Mouse (Mus musculus): ENCODE measurements around the gene Tdp1. TPM values are rescaled to one million over a fixed set of nuclear protein-coding genes. Genes with fewer than 3 reads are reported as not detected.
A peak's percentile ranks its signal among the peaks of the same experiment; 100 is the strongest.

Tdp1 gene
- polyA plus RNA-seq, 1 experiment from 2014 or later: 36.9 TPM

- H3K9me3 ChIP-seq (replicated peaks; ENCODE audit: control insufficient read depth, low read length): no peaks in the 10 kb centered on the region
- ATAC-seq (replicated peaks; ENCODE audit: insufficient number of reproducible peaks, low FRiP score, low TSS enrichment): no peak
Observed at GRCm38 (mm10) chr12:99958068-99959060, 74.0 kb downstream of the Tdp1 start.

GRCm38 (mm10) chr12:99959291-99959690 is 75.0 kb downstream of the Tdp1 start:
- Histone ChIP-seq H3K36me3 (ENCODE audit: control insufficient read depth, insufficient read depth, low read length) (peaks cover 2% of the 10 kb centered on the region; the same call in 1 of the 2 replicates), H3K4me1 (ENCODE audit: control insufficient read depth, insufficient read depth, low read length) (0 out of 2 replicates have a peak, but pooled peaks cover 4% of the 10 kb centered on the region), H3K4me3 (ENCODE audit: low read depth, low read length) (no peak overlapping the region), H3K27ac (ENCODE audit: low read depth, low read length) (no peak overlapping the region), H3K9ac (ENCODE audit: low read depth, low read length) (no peak overlapping the region), H3K4me2 (no peak overlapping the region), H3K27me3 (ENCODE audit: control insufficient read depth, insufficient read depth, low read length) (peaks cover 13% of the 10 kb centered on the region), H3K9me3 (replicated peaks; ENCODE audit: control insufficient read depth, low read length) (no peaks in the 10 kb centered on the region)
- ATAC-seq (replicated peaks; ENCODE audit: insufficient number of reproducible peaks, low FRiP score, low TSS enrichment): no peak

More at GRCm38 (mm10) chr12:99958068-99959060, 74.0 kb downstream of the Tdp1 start:
- Histone ChIP-seq H3K4me3 (ENCODE audit: low read depth, low read length) (no peak overlapping the region), H3K4me2 (no peak overlapping the region), H3K27ac (ENCODE audit: low read depth, low read length) (no peak overlapping the region), H3K9ac (ENCODE audit: low read depth, low read length) (no peak overlapping the region), H3K36me3 (ENCODE audit: control insufficient read depth, insufficient read depth, low read length) (peaks cover 2% of the 10 kb centered on the region; the same call in 1 of the 2 replicates), H3K4me1 (ENCODE audit: control insufficient read depth, insufficient read depth, low read length) (0 out of 2 replicates have a peak, but pooled peaks cover 4% of the 10 kb centered on the region), H3K27me3 (ENCODE audit: control insufficient read depth, insufficient read depth, low read length) (peaks cover 3% of the 10 kb centered on the region; the same call in 1 of the 2 replicates)
- 69% methylated on average over 9 of the region's 9 CpGs for WGBS (ENCODE audit: insufficient replicate concordance)

- no peak for ATAC-seq (replicated peaks; ENCODE audit: insufficient number of reproducible peaks, low FRiP score, low TSS enrichment)
- Histone ChIP-seq H3K4me3 (ENCODE audit: low read depth, low read length) (no peak overlapping the region), H3K27ac (ENCODE audit: low read depth, low read length) (no peak overlapping the region), H3K4me1 (ENCODE audit: control insufficient read depth, insufficient read depth, low read length) (peaks cover 10% of the 10 kb centered on the region; the same call in 1 of the 2 replicates), H3K36me3 (ENCODE audit: control insufficient read depth, insufficient read depth, low read length) (peaks cover 2% of the 10 kb centered on the region; the same call in 1 of the 2 replicates), H3K4me2 (no peak overlapping the region), H3K9ac (ENCODE audit: low read depth, low read length) (0 out of 2 replicates have a peak overlapping the region, but pooled peaks have one; percentile 28), H3K9me3 (replicated peaks; ENCODE audit: control insufficient read depth, low read length) (no peaks in the 10 kb centered on the region), H3K27me3 (ENCODE audit: control insufficient read depth, insufficient read depth, low read length) (peaks cover 19% of the 10 kb centered on the region)
- 25% methylated on average over 10 of the region's 10 CpGs for WGBS (ENCODE audit: insufficient replicate concordance)
Observed at GRCm38 (mm10) chr12:99959930-99960329, 75.6 kb downstream of the Tdp1 start.

- WGBS (ENCODE audit: insufficient replicate concordance): 70% methylated on average over 7 of the region's 7 CpGs
- Histone ChIP-seq H3K4me3 (ENCODE audit: low read depth, low read length) (no peak overlapping the region), H3K27me3 (ENCODE audit: control insufficient read depth, insufficient read depth, low read length) (peaks cover 26% of the 10 kb centered on the region), H3K36me3 (ENCODE audit: control insufficient read depth, insufficient read depth, low read length) (no peaks in the 10 kb centered on the region), H3K9me3 (replicated peaks; ENCODE audit: control insufficient read depth, low read length) (no peaks in the 10 kb centered on the region), H3K9ac (ENCODE audit: low read depth, low read length) (no peak overlapping the region), H3K27ac (ENCODE audit: low read depth, low read length) (no peak overlapping the region), H3K4me2 (no peak overlapping the region), H3K4me1 (ENCODE audit: control insufficient read depth, insufficient read depth, low read length) (peaks cover 12% of the 10 kb centered on the region; the same call in 1 of the 2 replicates)
- no peak for ATAC-seq (replicated peaks; ENCODE audit: insufficient number of reproducible peaks, low FRiP score, low TSS enrichment)
Observed at GRCm38 (mm10) chr12:99960675-99961074, 76.4 kb downstream of the Tdp1 start.

- no peak for ATAC-seq (replicated peaks; ENCODE audit: insufficient number of reproducible peaks, low FRiP score, low TSS enrichment)
- H3K9ac ChIP-seq (ENCODE audit: low read depth, low read length): no peak within 1 kb of the TSS
Observed at GRCm38 (mm10) chr12:99964301-99965202, 80.2 kb downstream of the Tdp1 start, which contains the start of gene Kcnk13. Kcnk13 (plus strand) TSS chr12:99964499.

GRCm38 (mm10) chr12:99965203-99966115 is 81.1 kb downstream of the Tdp1 start:
- H3K27me3 ChIP-seq (ENCODE audit: control insufficient read depth, insufficient read depth, low read length): peaks cover 64% of the 10 kb centered on the region
- H3K9ac ChIP-seq (ENCODE audit: low read depth, low read length): peak overlapping the region; percentile 22; the same call in 1 of the 2 replicates
- no peaks in the 10 kb centered on the region for H3K36me3 ChIP-seq (ENCODE audit: control insufficient read depth, insufficient read depth, low read length)
- peak; percentile 47; the same call in 1 of the 2 replicates for ATAC-seq (replicated peaks; ENCODE audit: insufficient number of reproducible peaks, low FRiP score, low TSS enrichment)
- peak overlapping the region; percentile 49 for H3K4me3 ChIP-seq (ENCODE audit: low read depth, low read length)
- H3K9me3 ChIP-seq (replicated peaks; ENCODE audit: control insufficient read depth, low read length): no peaks in the 10 kb centered on the region
- no peak overlapping the region for H3K27ac ChIP-seq (ENCODE audit: low read depth, low read length)
- under 1% methylated on average over 76 of the region's 77 CpGs for WGBS (ENCODE audit: insufficient replicate concordance)
- H3K4me2 ChIP-seq: peak overlapping the region; percentile 86
- H3K4me1 ChIP-seq (ENCODE audit: control insufficient read depth, insufficient read depth, low read length): peaks cover 15% of the 10 kb centered on the region

More at GRCm38 (mm10) chr12:99964301-99965202, 80.2 kb downstream of the Tdp1 start, which contains the start of gene Kcnk13:
- H3K9me3 ChIP-seq (replicated peaks; ENCODE audit: control insufficient read depth, low read length): no peaks in the 10 kb centered on the region
- H3K4me3 ChIP-seq (ENCODE audit: low read depth, low read length): peak within 1 kb of the TSS; percentile 49
- 2% methylated on average over 39 of the region's 39 CpGs for WGBS (ENCODE audit: insufficient replicate concordance)
- H3K36me3 ChIP-seq (ENCODE audit: control insufficient read depth, insufficient read depth, low read length): no peaks in the 10 kb centered on the region
- H3K4me1 ChIP-seq (ENCODE audit: control insufficient read depth, insufficient read depth, low read length): peaks cover 19% of the 10 kb centered on the region
- peaks cover 64% of the 10 kb centered on the region for H3K27me3 ChIP-seq (ENCODE audit: control insufficient read depth, insufficient read depth, low read length)
- peak within 1 kb of the TSS; percentile 86 for H3K4me2 ChIP-seq
- H3K27ac ChIP-seq (ENCODE audit: low read depth, low read length): no peak within 1 kb of the TSS

GRCm38 (mm10) chr12:99966116-99966770 is 81.9 kb downstream of the Tdp1 start:
- Histone ChIP-seq H3K4me2 (peak overlapping the region; percentile 86), H3K9ac (ENCODE audit: low read depth, low read length) (peak overlapping the region; percentile 22; the same call in 1 of the 2 replicates), H3K4me3 (ENCODE audit: low read depth, low read length) (peak overlapping the region; percentile 49), H3K9me3 (replicated peaks; ENCODE audit: control insufficient read depth, low read length) (no peaks in the 10 kb centered on the region), H3K4me1 (ENCODE audit: control insufficient read depth, insufficient read depth, low read length) (peaks cover 15% of the 10 kb centered on the region), H3K36me3 (ENCODE audit: control insufficient read depth, insufficient read depth, low read length) (no peaks in the 10 kb centered on the region), H3K27ac (ENCODE audit: low read depth, low read length) (no peak overlapping the region), H3K27me3 (ENCODE audit: control insufficient read depth, insufficient read depth, low read length) (peaks cover 64% of the 10 kb centered on the region)
- ATAC-seq (replicated peaks; ENCODE audit: insufficient number of reproducible peaks, low FRiP score, low TSS enrichment): no peak
- 5% methylated on average over 25 of the region's 25 CpGs for WGBS (ENCODE audit: insufficient replicate concordance)

Data from heart, embryonic 11.5 days (tissue).